Mouse (Mus musculus) layer of hippocampus, adult 9-11 months (tissue): ENCODE data around the gene Hoxd11.

Source experiments
- DNase-seq: peaks from one replicate; pipeline ENCODE4 v3.0.0; 2022

Gene Hoxd11

GRCm38 (mm10) chr2:74678891-74679595 is at the start of gene Hoxd11:
Hoxd11 (plus strand) TSS chr2:74679557.
- no peak for DNase-seq

- no peak for DNase-seq
These were observed 43.9 kb upstream of the Hoxd11 start for GRCm38 (mm10) chr2:74635412-74635811.

- no peak for DNase-seq
These were observed 36.9 kb upstream of the Hoxd11 start for GRCm38 (mm10) chr2:74642431-74642830.

- no peak for DNase-seq
These were observed 33.7 kb upstream of the Hoxd11 start for GRCm38 (mm10) chr2:74645631-74646030.

GRCm38 (mm10) chr2:74647082-74647864 is 32.1 kb upstream of the Hoxd11 start:
- DNase-seq: no peak

- no peak for DNase-seq
These were observed 26.4 kb upstream of the Hoxd11 start for GRCm38 (mm10) chr2:74652996-74653340.

GRCm38 (mm10) chr2:74653781-74654535 is 25.4 kb upstream of the Hoxd11 start:
- no peak for DNase-seq

- DNase-seq: no peak
These were observed 24.5 kb upstream of the Hoxd11 start for GRCm38 (mm10) chr2:74654743-74655419.

GRCm38 (mm10) chr2:74655420-74655781 is 24.0 kb upstream of the Hoxd11 start:
- DNase-seq: no peak

GRCm38 (mm10) chr2:74655821-74656631 is 23.3 kb upstream of the Hoxd11 start:
- no peak for DNase-seq

GRCm38 (mm10) chr2:74656632-74657021 is 22.7 kb upstream of the Hoxd11 start:
- no peak for DNase-seq

GRCm38 (mm10) chr2:74657251-74658023 is 21.9 kb upstream of the Hoxd11 start:
- DNase-seq: no peak

GRCm38 (mm10) chr2:74658024-74658666 is 21.2 kb upstream of the Hoxd11 start:
- DNase-seq: no peak

GRCm38 (mm10) chr2:74658667-74659371 is 20.5 kb upstream of the Hoxd11 start:
- no peak for DNase-seq

GRCm38 (mm10) chr2:74659507-74660005 is 19.8 kb upstream of the Hoxd11 start, which contains the start of gene Evx2:
Evx2 (minus strand) TSS chr2:74659557.
- DNase-seq: no peak

- no peak for DNase-seq
These were observed 18.7 kb upstream of the Hoxd11 start for GRCm38 (mm10) chr2:74660421-74661375.

- no peak for DNase-seq
These were observed 17.7 kb upstream of the Hoxd11 start for GRCm38 (mm10) chr2:74661685-74662084.

GRCm38 (mm10) chr2:74663291-74663925 is 15.9 kb upstream of the Hoxd11 start:
- no peak for DNase-seq
